Mouse (Mus musculus): ENCODE results near the gene Pde4c. TPM values are rescaled to one million over a fixed set of nuclear protein-coding genes. Genes with fewer than 3 reads are reported as not detected.

The Pde4c gene
- polyA plus RNA-seq, 1 experiment from 2014 or later: 0.40 TPM

DNA sequence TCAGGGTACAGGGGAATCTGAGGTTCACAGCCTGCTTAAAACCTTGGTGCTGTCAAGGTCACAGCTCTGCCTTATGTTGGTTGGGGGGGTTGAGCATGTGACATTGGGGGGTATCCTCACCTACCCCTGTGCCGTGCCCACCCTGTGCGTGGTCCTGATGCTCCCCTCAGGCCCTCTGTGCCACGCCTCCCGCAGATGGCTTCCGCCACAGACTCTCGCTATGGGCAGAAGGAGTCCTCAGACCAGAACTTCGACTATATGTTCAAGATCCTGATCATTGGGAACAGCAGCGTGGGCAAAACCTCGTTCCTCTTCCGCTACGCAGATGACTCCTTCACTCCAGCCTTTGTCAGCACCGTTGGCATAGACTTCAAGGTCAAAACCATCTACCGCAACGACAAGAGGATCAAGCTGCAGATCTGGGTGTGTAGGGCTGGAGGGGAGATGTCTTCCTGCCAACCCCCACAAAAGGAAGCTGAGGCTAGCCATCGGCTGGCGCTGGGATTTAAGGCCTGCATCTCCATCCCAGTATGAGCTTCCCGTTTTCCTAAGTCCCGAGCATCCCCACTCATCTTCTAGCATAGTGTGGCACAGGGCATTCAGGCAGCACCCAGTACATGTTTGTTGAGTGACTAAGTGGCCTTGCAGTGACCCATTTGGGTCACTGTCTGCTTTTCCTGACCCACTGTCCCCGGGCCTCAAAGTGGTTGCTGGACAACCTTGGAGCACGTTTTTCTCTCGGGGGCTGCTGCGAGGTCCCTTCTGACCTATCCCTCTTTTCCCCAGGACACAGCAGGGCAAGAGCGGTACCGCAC, 32.3 kb downstream of the Pde4c start:
- H3K27ac ChIP-seq (replicated peaks): peak overlapping the region; percentile 92
- H3K9me3 ChIP-seq (replicated peaks): no peaks in the 10 kb centered on the region
- H3K4me3 ChIP-seq (replicated peaks): peak overlapping the region; percentile 69
- peaks cover 32% of the 10 kb centered on the region for H3K36me3 ChIP-seq
- ATAC-seq (ENCODE audit: low FRiP score): no peak
- no peaks in the 10 kb centered on the region for H3K27me3 ChIP-seq (replicated peaks)
- WGBS: 81% methylated on average over 24 of the region's 24 CpGs
- peak overlapping the region; percentile 78 for H3K9ac ChIP-seq (replicated peaks)
- peaks cover 59% of the 10 kb centered on the region for H3K4me1 ChIP-seq
- H3K4me2 ChIP-seq: peak overlapping the region; percentile 73

DNA sequence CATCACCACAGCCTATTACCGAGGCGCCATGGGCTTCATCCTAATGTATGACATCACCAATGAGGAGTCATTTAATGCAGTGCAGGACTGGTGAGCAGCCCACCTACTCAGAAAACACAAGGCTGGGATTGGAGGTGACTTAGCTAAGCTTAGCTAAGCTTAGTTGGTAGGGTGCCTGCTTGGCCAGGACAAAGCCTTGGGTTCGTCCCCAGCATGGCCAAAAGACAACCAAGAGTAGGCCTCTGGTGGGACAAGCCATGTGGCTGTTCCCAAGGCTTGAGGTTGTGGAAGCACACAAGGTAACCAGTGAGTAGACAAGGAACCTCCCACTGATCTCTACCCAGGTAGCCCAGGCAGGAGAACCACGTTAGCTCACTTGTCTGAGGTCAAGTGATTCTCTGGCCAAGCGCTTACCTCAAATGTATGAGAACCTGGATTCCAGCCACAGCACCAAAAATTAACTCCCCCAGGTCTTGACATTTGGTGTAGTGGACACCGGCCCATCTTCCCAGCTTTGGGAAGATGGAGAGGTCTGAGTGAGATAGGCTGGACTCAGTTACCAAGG, 33.0 kb downstream of the Pde4c start:
- peaks cover 32% of the 10 kb centered on the region for H3K36me3 ChIP-seq
- H3K27me3 ChIP-seq (replicated peaks): no peaks in the 10 kb centered on the region
- peaks cover 65% of the 10 kb centered on the region for H3K4me1 ChIP-seq
- WGBS: 93% methylated on average over 6 of the region's 6 CpGs
- peak overlapping the region; percentile 69; the same call in 1 of the 2 replicates for H3K4me3 ChIP-seq (replicated peaks)
- no peak overlapping the region for H3K27ac ChIP-seq (replicated peaks)
- H3K9me3 ChIP-seq (replicated peaks): no peaks in the 10 kb centered on the region
- no peak for ATAC-seq (ENCODE audit: low FRiP score)
- no peak overlapping the region for H3K9ac ChIP-seq (replicated peaks)
- H3K4me2 ChIP-seq: no peak overlapping the region

DNA sequence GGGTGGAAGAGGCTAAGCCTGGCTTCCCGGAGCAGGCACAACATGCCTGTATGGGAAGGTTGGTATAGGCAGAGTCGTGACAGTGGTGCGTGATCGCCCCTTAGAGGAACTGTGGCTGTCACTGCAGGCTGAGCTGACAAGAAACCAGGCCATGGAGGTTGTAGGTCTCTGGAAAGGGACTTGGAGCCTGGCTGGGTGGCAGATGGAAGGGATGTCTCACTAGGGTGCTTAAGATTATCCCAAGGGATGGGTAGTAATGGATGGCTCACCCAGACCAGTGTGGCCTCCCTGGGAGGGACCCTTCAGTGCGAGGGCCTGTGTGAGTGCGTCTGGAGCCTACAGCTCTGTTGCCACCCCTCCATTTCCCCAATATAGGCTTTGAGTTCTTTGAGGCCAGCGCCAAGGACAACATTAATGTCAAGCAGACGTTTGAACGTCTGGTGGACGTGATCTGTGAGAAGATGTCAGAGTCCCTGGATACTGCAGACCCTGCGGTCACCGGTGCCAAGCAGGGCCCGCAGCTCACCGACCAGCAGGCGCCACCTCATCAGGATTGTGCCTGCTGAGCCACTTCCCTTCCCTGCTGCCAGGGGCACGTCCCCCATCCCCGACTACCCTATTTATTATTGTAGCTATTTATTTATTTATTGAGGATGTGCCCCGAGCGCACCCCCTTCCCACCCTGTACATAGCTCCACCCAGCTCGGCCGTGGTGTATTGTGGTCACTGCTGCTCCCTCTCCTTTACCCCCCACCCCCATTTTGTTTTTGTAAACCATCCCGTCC, 34.2 kb downstream of the Pde4c start:
- no peaks in the 10 kb centered on the region for H3K27me3 ChIP-seq (replicated peaks)
- ATAC-seq (ENCODE audit: low FRiP score): no peak
- 61% methylated on average over 22 of the region's 22 CpGs for WGBS
- H3K9ac ChIP-seq (replicated peaks): peak overlapping the region; percentile 0; the same call in 1 of the 2 replicates
- peaks cover 32% of the 10 kb centered on the region for H3K36me3 ChIP-seq
- peaks cover 66% of the 10 kb centered on the region for H3K4me1 ChIP-seq
- no peak overlapping the region for H3K4me3 ChIP-seq (replicated peaks)
- H3K9me3 ChIP-seq (replicated peaks): no peaks in the 10 kb centered on the region
- no peak overlapping the region for H3K4me2 ChIP-seq
- 0 out of 2 replicates have a peak overlapping the region, but pooled peaks have one; percentile 19 for H3K27ac ChIP-seq (replicated peaks)

DNA sequence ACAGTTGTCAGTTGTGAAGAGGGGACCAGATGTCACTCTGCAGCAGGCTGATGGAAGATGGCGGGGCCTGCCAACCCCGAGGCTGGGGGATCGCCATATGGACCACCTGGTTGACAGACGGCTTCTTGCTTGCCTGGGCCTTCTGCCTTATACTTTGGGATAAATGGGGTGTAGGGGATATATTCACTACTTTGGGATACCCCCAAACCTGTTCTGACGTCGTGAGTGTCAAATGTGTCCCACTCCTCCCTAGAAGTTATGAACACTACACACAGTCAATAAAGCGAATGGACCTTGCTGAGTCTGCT, 34.7 kb downstream of the Pde4c start:
- Histone ChIP-seq H3K4me2 (no peak overlapping the region), H3K36me3 (peaks cover 32% of the 10 kb centered on the region), H3K27me3 (replicated peaks) (no peaks in the 10 kb centered on the region), H3K9ac (replicated peaks) (no peak overlapping the region), H3K4me1 (peaks cover 62% of the 10 kb centered on the region), H3K9me3 (replicated peaks) (no peaks in the 10 kb centered on the region), H3K4me3 (replicated peaks) (no peak overlapping the region), H3K27ac (replicated peaks) (no peak overlapping the region)
- WGBS: 76% methylated on average over 7 of the region's 7 CpGs
- ATAC-seq (ENCODE audit: low FRiP score): no peak

DNA sequence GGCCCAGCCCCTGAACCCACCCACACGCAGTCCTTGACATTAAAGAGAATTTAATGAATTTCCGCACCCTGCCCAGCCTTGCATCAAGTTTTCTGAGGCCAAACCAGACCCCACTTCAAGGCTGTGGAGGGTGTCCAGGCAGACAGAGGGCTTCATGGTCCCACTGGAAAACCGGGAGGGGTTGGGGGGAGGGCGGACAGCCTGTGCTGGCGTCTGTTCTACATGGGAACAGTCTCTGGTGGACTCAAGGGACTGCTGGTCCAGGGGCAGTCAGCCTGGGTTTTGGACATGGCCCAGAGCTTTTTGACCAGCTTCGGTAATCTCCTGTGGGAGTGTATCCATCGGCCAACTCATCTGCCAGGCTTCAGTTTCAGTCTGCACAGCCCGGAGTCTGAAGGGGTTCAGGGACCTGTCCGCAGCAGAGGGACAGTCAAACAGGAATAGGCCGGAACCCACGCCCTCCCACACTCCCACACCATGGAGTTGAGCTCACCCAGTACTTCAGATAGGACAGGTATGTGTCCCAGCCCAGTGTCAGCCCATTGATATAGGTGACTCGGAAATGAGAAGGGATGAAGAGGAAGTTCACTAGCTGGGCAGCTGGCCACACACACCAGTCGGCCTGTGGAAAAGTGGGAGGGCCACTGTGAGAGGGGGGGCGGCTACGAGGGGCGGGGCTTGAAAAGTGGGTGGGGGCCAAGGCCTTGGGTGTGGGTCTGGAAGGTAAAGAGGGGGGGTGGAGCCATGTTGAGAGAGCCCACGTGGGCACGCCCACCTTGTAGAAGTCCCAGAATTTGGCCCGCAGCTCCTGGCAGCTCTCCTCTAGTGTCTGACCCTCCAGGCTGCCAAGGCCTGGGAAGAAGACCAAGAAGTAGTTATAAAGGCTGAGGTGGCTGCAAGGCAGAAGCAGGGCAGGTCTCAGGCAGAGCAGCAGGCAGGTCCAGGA, 35.4 kb downstream of the Pde4c start:
- Histone ChIP-seq H3K27me3 (replicated peaks) (no peaks in the 10 kb centered on the region), H3K9ac (replicated peaks) (peak overlapping the region; percentile 84; the same call in 1 of the 2 replicates), H3K4me2 (peak overlapping the region; percentile 98), H3K36me3 (peaks cover 32% of the 10 kb centered on the region), H3K4me1 (peaks cover 59% of the 10 kb centered on the region), H3K9me3 (replicated peaks) (no peaks in the 10 kb centered on the region), H3K4me3 (replicated peaks) (no peak overlapping the region), H3K27ac (replicated peaks) (no peak overlapping the region; the same call in 1 of the 2 replicates)
- ATAC-seq (ENCODE audit: low FRiP score): no peak
- 66% methylated on average over 19 of the region's 19 CpGs for WGBS

DNA sequence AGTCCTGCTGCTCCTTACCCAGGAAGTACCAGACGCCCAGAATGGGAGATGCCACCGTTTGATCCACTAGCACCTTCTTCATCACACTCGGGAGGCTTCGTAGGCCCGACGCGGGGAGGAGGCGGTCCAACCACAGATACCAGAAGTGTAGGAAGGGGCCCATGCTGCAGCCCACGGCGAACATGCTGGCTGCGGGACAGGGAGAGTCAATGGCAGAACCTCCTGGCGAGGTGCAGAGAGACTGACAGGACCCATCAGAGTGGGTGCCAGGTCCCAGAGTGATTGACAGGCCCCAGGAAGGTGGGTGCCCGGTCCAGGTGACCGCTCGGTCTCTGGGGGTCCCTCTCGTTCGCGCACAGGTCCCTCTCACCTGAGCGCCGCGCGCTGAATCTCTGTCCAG, 36.8 kb downstream of the Pde4c start:
- Histone ChIP-seq H3K4me3 (replicated peaks) (peak overlapping the region; percentile 75), H3K27ac (replicated peaks) (peak overlapping the region; percentile 85), H3K9ac (replicated peaks) (peak overlapping the region; percentile 84), H3K4me2 (peak overlapping the region; percentile 98), H3K4me1 (peaks cover 54% of the 10 kb centered on the region), H3K9me3 (replicated peaks) (no peaks in the 10 kb centered on the region), H3K27me3 (replicated peaks) (no peaks in the 10 kb centered on the region), H3K36me3 (peaks cover 32% of the 10 kb centered on the region)
- WGBS: under 1% methylated on average over 22 of the region's 22 CpGs
- no peak for ATAC-seq (ENCODE audit: low FRiP score)

DNA sequence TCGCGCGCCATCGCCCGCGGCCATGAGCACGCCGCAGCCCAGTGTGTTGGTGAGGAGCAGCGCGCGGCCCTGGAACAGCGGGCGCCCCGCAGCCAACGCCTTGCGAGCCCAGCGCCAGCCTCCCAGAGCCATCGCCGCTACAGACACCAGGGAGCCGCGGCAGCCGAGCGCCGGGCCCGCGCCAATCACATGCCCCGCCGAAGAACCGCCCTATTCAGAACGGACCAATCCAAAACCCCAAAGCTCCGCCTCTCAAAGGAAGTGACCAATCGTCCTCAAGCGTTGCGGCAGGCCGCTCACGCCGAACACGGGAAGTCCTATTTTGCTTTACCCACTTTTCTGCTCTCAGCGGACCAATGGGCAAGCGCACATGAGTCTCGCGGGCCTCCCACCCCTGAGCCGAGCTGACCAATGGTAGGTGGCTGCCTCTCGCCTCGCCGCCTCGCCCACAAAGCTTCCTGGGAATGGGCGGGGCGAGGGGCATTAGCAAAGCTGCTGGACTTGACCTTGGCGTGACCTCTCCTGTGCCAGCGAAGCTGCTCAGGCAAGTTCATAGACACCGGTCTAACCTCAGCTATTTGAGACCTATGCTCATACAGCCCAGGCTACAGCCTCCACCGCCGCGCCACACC, 37.4 kb downstream of the Pde4c start, which contains the start of gene Mpv17l2:
Mpv17l2 (minus strand) TSS at position 172 of the 632 bp plus-strand sequence.
- Histone ChIP-seq H3K36me3 (peaks cover 30% of the 10 kb centered on the region), H3K4me1 (peaks cover 52% of the 10 kb centered on the region), H3K27ac (replicated peaks) (peak within 1 kb of the TSS; percentile 86), H3K4me2 (peak within 1 kb of the TSS; percentile 98), H3K27me3 (replicated peaks) (no peaks in the 10 kb centered on the region), H3K4me3 (replicated peaks) (peak within 1 kb of the TSS; percentile 75), H3K9me3 (replicated peaks) (no peaks in the 10 kb centered on the region), H3K9ac (replicated peaks) (peak within 1 kb of the TSS; percentile 84)
- under 1% methylated on average over 50 of the region's 55 CpGs for WGBS
- peak; percentile 95 for ATAC-seq (ENCODE audit: low FRiP score)

DNA sequence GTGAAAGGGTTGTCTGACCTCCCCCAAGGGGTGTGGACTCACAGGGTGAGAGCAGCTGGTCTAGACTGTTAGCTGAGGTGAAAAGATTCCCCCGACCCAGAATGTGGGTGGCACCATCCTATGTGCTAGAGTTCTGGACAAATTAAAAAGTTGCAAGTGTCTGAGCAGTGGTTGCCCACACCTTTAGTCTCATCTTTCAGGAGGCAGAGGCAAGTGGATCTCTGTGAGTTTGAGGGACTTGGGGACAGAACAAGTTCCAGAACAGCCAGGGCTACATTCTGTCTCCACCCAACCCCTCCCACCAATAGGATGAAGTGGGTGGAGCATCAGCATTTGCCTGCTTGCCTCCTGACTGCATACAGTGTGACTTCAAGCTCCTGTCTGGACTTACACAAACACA, 38.6 kb downstream of the Pde4c start:
- H3K4me2 ChIP-seq: no peak overlapping the region
- H3K9me3 ChIP-seq (replicated peaks): no peaks in the 10 kb centered on the region
- 0 out of 2 replicates have a peak, but pooled peaks cover 4% of the 10 kb centered on the region for H3K27me3 ChIP-seq (replicated peaks)
- H3K4me1 ChIP-seq: peaks cover 52% of the 10 kb centered on the region
- H3K27ac ChIP-seq (replicated peaks): no peak overlapping the region
- H3K36me3 ChIP-seq: peaks cover 18% of the 10 kb centered on the region
- ATAC-seq (ENCODE audit: low FRiP score): no peak
- no peak overlapping the region for H3K9ac ChIP-seq (replicated peaks)
- WGBS: 91% methylated on average over 1 of the region's 1 CpGs
- H3K4me3 ChIP-seq (replicated peaks): no peak overlapping the region

DNA sequence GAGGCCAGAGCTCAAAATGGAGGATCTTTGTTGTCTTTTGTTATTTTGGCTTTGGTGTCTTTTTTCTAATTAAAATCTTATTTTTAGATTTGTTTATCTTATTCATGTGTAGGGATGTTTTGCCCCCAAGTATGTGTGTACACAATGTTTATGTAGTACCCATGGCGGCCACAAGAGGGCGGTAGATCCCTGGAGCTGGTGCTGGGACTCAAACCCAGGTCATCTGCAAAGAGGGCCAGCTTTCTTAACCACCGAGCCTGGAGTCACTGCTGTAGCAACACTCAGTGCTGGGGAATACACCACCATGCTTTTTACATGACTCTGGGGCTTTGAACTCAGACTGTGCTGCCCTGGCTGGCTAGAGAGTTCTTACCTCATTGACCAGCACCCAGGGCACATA, 39.8 kb downstream of the Pde4c start:
- peaks cover 45% of the 10 kb centered on the region for H3K4me1 ChIP-seq
- no peak overlapping the region for H3K4me3 ChIP-seq (replicated peaks)
- no peaks in the 10 kb centered on the region for H3K9me3 ChIP-seq (replicated peaks)
- no peak overlapping the region for H3K27ac ChIP-seq (replicated peaks)
- 0 out of 2 replicates have a peak, but pooled peaks cover 4% of the 10 kb centered on the region for H3K27me3 ChIP-seq (replicated peaks)
- peaks cover 12% of the 10 kb centered on the region for H3K36me3 ChIP-seq
- H3K9ac ChIP-seq (replicated peaks): no peak overlapping the region
- WGBS: 5% methylated on average over 3 of the region's 3 CpGs
- H3K4me2 ChIP-seq: no peak overlapping the region
- no peak for ATAC-seq (ENCODE audit: low FRiP score)

DNA sequence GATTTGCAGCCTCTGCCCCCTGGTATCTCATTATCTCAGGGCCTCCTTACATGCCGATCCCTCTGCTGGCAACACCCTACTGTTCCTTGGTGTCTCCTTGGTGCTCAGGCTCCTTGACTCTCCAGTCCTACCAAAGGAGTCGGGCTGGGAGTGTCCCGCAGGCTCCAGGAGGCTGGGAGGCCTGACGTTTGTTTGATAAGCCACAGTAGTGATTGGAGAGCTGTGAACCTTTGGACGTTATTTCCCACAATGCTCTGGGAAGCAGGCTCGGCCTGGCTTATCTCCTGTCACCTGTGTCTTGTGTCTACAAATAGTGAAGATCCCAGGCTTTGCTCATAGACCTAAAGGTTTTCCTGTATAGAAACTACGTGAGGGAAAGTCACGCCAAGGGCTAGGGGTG, 40.5 kb downstream of the Pde4c start:
- Histone ChIP-seq H3K4me1 (peaks cover 40% of the 10 kb centered on the region), H3K9ac (replicated peaks) (no peak overlapping the region), H3K27ac (replicated peaks) (no peak overlapping the region), H3K9me3 (replicated peaks) (no peaks in the 10 kb centered on the region), H3K4me3 (replicated peaks) (no peak overlapping the region), H3K27me3 (replicated peaks) (0 out of 2 replicates have a peak, but pooled peaks cover 4% of the 10 kb centered on the region), H3K4me2 (no peak overlapping the region), H3K36me3 (peaks cover 13% of the 10 kb centered on the region)
- WGBS: 85% methylated on average over 8 of the region's 8 CpGs
- ATAC-seq (ENCODE audit: low FRiP score): no peak
